Mouse (Mus musculus) stomach, postnatal 0 days (tissue): ENCODE data around the gene Pimreg.

ENCODE experiments used
- CTCF ChIP-seq: IDR thresholded peaks from 2 replicates; pipeline ENCODE4 v1.5.1; 2016; ENCODE audit warnings: antibody characterized with exemption, low read depth, mild to moderate bottlenecking, moderate library complexity
- EP300 ChIP-seq: optimal IDR thresholded peaks from 2 replicates; pipeline ENCODE3; 2016; ENCODE audit warnings: antibody characterized with exemption

DNA sequence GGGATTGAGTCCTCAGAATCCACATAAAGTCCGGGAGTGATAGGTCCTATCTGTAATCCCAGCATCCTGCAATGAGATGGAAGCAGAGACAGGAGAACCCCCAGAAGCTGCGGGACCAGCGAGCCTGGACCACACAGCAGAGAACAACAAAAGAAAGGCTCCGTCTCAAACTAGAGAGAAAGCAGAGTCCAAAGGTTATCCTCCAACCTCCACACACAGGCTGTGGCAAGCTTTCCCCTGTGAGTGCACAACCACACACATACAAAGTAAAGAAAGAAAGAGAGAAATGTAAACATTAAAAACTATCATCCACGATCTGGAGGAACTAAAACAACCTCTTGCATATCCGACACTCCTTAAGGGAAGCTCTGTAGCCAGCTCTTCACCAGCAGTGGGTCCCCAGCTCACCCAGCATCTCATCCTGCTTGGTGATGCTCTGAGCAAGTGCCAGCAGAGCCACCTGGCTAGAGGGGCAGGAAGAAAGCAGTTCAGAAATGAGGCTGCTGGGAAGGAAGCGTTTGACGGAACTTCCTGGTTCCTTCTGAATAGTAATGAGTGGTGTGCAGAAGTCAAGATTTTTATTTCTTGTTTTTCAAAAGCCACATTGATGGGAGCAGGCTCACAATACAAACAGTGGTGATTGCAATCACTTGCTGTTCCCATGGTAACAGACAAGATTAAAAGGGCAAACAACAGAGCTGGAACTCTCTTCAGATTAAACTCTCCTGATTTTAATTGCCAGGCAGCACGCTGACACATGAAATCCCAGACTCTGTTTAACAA lies 30.7 kb upstream of the Pimreg start:
- TF ChIP-seq EP300 (no peak), CTCF (no peak)
